Mouse (Mus musculus) liver, postnatal 0 days (tissue): ENCODE measurements around the gene Mmd2. TPM values are rescaled to one million over a fixed set of nuclear protein-coding genes. Genes with fewer than 3 reads are reported as not detected.

Experiments used
- ATAC-seq: fragments of 200-750 bp; cut with Nextera tagmentation; 2 replicates; pipeline ENCODE4 v1.8.0; 2017; ENCODE audit warnings: mild to moderate bottlenecking, moderate library complexity
- DNase-seq: peaks from one replicate; pipeline ENCODE4 v3.0.0-alpha.2; 2016
- H3K27ac ChIP-seq: fragments of 300-500 bp; sonication (generic); 2 replicates; pipeline ENCODE4 v1.5.1; 2014; ENCODE audit warnings: antibody characterized with exemption, moderate library complexity, mild to moderate bottlenecking, low read depth
- H3K27me3 ChIP-seq: fragments of 300-500 bp; sonication (generic); 2 replicates; pipeline ENCODE4 v1.6.1; 2014; ENCODE audit warnings: low read length, control low read depth, mixed read lengths; ENCODE audit not compliant: insufficient read depth
- H3K36me3 ChIP-seq: fragments of 300-500 bp; sonication (generic); replicated peaks from 2 replicates; pipeline ENCODE4 v1.6.1; 2014; ENCODE audit warnings: mild to moderate bottlenecking, control low read depth, low read length, moderate library complexity, mixed read lengths; ENCODE audit not compliant: insufficient read depth
- H3K4me1 ChIP-seq: fragments of 300-500 bp; sonication (generic); 2 replicates; pipeline ENCODE4 v1.6.1; 2014; ENCODE audit warnings: antibody characterized with exemption, mild to moderate bottlenecking, control low read depth; ENCODE audit not compliant: insufficient read depth
- H3K4me2 ChIP-seq: fragments of 300-500 bp; sonication (generic); 2 replicates; pipeline ENCODE4 v1.6.1; 2014; ENCODE audit warnings: low read depth, mild to moderate bottlenecking, low read length, moderate library complexity, mixed read lengths
- H3K4me3 ChIP-seq: fragments of 300-500 bp; sonication (generic); 2 replicates; pipeline ENCODE4 v1.5.1; 2014; ENCODE audit warnings: low read depth, low read length
- H3K9ac ChIP-seq: fragments of 300-500 bp; sonication (generic); replicated peaks from 2 replicates; pipeline ENCODE4 v1.6.1; 2014; ENCODE audit warnings: mild to moderate bottlenecking, moderate library complexity
- H3K9me3 ChIP-seq: fragments of 300-500 bp; sonication (generic); 2 replicates; pipeline ENCODE4 v1.6.1; 2016; ENCODE audit warnings: mild to moderate bottlenecking, control low read depth, low read length, mixed read lengths
- CTCF ChIP-seq: sonication (generic); IDR thresholded peaks from 2 replicates; pipeline ENCODE4 v1.5.1; 2016; ENCODE audit warnings: antibody characterized with exemption, low read depth
- EP300 ChIP-seq: IDR thresholded peaks from 2 replicates; pipeline ENCODE4 v1.6.1; 2016; ENCODE audit warnings: antibody characterized with exemption, low read depth, mild to moderate bottlenecking
- WGBS: fragments of 180-500 bp; shearing (Covaris S2); extraction: QIAGEN DNeasy Blood & Tissue Kit; methylation state at CpG from one replicate; pipeline ENCODE4 v1.1.7; 2014; ENCODE audit not compliant: insufficient replicate concordance; 5-methylcytosine and 5-hydroxymethylcytosine counted together
- polyA plus RNA-seq: library from polyadenylated mRNA; unstranded; fragments of >200 nt; fragmentation: Nextera tagmentation; extraction: Ambion mirVana; gene quantifications from 2 replicates; pipeline ENCODE4 v1.2.1, GENCODE M21; 2015

Gene Mmd2
- polyA plus RNA-seq, 1 experiment from 2014 or later: 11.8 TPM

GRCm38 (mm10) chr5:142545014-142545795 lies 63.4 kb downstream of the Mmd2 start:
- WGBS: 52% methylated on average over 5 of the region's 5 CpGs
- H3K36me3 ChIP-seq: no peaks in the 10 kb centered on the region
- H3K9me3 ChIP-seq: no peaks in the 10 kb centered on the region
- TF ChIP-seq CTCF (no peak), EP300 (no peak)
- H3K4me2 ChIP-seq: no peak overlapping the region
- no peak overlapping the region for H3K9ac ChIP-seq
- ATAC-seq (no peak), DNase-seq (no peak)
- no peak overlapping the region for H3K27ac ChIP-seq
- no peak overlapping the region for H3K4me3 ChIP-seq
- H3K27me3 ChIP-seq: peaks cover 11% of the 10 kb centered on the region
- H3K4me1 ChIP-seq: 0 out of 2 replicates have a peak, but pooled peaks cover under 1% of the 10 kb centered on the region

GRCm38 (mm10) chr5:142537286-142537685 lies 71.3 kb downstream of the Mmd2 start:
- Histone ChIP-seq H3K27me3 (no peaks in the 10 kb centered on the region), H3K9ac (no peak overlapping the region), H3K4me2 (no peak overlapping the region), H3K36me3 (no peaks in the 10 kb centered on the region), H3K9me3 (no peaks in the 10 kb centered on the region), H3K4me1 (no peaks in the 10 kb centered on the region), H3K4me3 (no peak overlapping the region), H3K27ac (no peak overlapping the region)
- 73% methylated on average over 3 of the region's 3 CpGs for WGBS
- ATAC-seq: no peak
- no peak for DNase-seq
- TF ChIP-seq CTCF (no peak), EP300 (no peak)

DNA sequence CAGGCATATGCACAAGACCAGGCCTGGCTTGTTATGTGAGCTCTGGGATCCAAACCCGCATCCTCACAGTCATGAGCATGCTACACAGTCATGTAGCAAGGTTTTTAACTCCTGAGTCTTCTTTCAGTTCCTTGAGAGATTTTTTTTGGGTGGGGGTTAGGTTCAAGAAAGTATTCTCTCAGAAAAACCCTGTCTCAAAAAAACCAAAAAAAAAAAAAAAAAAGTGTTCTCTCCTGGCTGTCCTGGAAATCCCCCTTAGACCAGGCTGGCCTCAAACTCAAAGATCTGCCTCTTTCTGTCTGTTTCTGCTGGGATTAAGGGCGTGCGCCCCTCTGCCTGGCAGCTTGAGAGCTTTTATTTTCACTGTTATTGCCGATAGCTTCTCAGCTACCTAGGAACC lies 73.2 kb downstream of the Mmd2 start:
- Histone ChIP-seq H3K4me1 (no peaks in the 10 kb centered on the region), H3K4me3 (no peak overlapping the region), H3K27me3 (no peaks in the 10 kb centered on the region), H3K36me3 (no peaks in the 10 kb centered on the region), H3K9ac (no peak overlapping the region), H3K27ac (no peak overlapping the region), H3K4me2 (no peak overlapping the region), H3K9me3 (no peaks in the 10 kb centered on the region)
- WGBS: 70% methylated on average over 4 of the region's 4 CpGs
- no peak for ATAC-seq
- TF ChIP-seq CTCF: no peak
- TF ChIP-seq EP300: no peak
- no peak for DNase-seq

GRCm38 (mm10) chr5:142529915-142530314 lies 78.7 kb downstream of the Mmd2 start, which contains the start of gene Papolb:
Gene Papolb, minus strand, starts transcription at chr5:142530076.
- DNase-seq: no peak
- peaks cover 15% of the 10 kb centered on the region for H3K27me3 ChIP-seq
- no peaks in the 10 kb centered on the region for H3K9me3 ChIP-seq
- WGBS: 46% methylated on average over 39 of the region's 41 CpGs
- no peak within 1 kb of the TSS for H3K4me3 ChIP-seq
- no peak within 1 kb of the TSS for H3K9ac ChIP-seq
- H3K27ac ChIP-seq: no peak within 1 kb of the TSS
- ATAC-seq: no peak
- no peaks in the 10 kb centered on the region for H3K36me3 ChIP-seq
- H3K4me2 ChIP-seq: no peak within 1 kb of the TSS
- TF ChIP-seq CTCF: no peak
- no peak for TF ChIP-seq EP300
- H3K4me1 ChIP-seq: no peaks in the 10 kb centered on the region

- peaks cover 15% of the 10 kb centered on the region for H3K27me3 ChIP-seq
- TF ChIP-seq EP300: no peak
- TF ChIP-seq CTCF: no peak
- no peak overlapping the region for H3K4me2 ChIP-seq
- no peak overlapping the region for H3K9ac ChIP-seq
- no peaks in the 10 kb centered on the region for H3K36me3 ChIP-seq
- ATAC-seq (no peak), DNase-seq (no peak)
- H3K27ac ChIP-seq: no peak overlapping the region
- no peak overlapping the region for H3K4me3 ChIP-seq
- no peaks in the 10 kb centered on the region for H3K9me3 ChIP-seq
- no peaks in the 10 kb centered on the region for H3K4me1 ChIP-seq
- 62% methylated on average over 8 of the region's 8 CpGs for WGBS
These were observed 83.7 kb downstream of the Mmd2 start for GRCm38 (mm10) chr5:142524711-142525464.

DNA sequence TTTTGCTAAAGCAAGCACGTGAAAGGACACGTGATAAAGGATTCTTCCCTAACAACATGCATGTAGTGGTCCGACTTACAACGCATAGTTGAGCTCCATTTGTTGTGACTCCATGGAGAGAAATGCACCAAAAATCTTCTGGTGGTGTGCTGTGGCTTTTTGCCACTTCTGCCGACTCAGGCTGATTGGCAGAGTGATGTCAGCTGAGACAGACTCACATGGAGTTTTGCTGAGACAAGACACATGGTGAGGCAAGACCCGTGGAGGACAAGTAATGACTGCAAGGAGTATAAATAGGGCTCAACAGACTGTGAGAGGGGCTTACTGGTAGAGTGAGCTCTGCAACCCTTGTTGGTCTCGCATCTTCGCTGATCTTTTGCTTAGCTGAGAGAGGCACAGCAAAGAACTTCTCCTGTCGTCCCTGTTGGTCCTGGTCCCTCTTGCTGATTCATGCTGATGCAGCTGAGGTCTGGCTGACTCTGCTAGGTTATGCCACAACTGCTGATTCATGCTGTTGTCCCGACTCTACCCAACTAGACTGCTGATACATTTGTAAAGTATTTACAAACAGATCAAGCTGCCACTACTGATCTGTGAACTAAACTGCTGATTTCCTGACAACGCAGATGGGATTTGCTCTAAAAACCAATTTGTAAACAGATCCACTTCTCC lies 87.3 kb downstream of the Mmd2 start:
- Histone ChIP-seq H3K9ac (no peak overlapping the region), H3K9me3 (no peaks in the 10 kb centered on the region), H3K4me3 (no peak overlapping the region), H3K4me1 (no peaks in the 10 kb centered on the region), H3K27ac (peak overlapping the region; percentile 12; the same call in 1 of the 2 replicates), H3K4me2 (no peak overlapping the region), H3K36me3 (no peaks in the 10 kb centered on the region), H3K27me3 (no peaks in the 10 kb centered on the region)
- DNase-seq (no peak), ATAC-seq (peak; percentile 75)
- WGBS: 68% methylated on average over 11 of the region's 11 CpGs
- TF ChIP-seq EP300: no peak
- no peak for TF ChIP-seq CTCF
